Mouse (Mus musculus) lung, postnatal 0 days (tissue): ENCODE measurements around the gene Gdf11. TPM values are rescaled to one million over a fixed set of nuclear protein-coding genes. Genes with fewer than 3 reads are reported as not detected.
A peak's percentile ranks its signal among the peaks of the same experiment; 100 is the strongest.

Experiments
- ATAC-seq: fragments of 200-750 bp; cut with Nextera tagmentation; 2 replicates; pipeline ENCODE4 v1.8.0; 2017; ENCODE audit warnings: moderate library complexity
- DNase-seq: peaks from one replicate; pipeline ENCODE4 v3.0.0-alpha.2; 2016; ENCODE audit warnings: low spot score
- H3K27ac ChIP-seq: fragments of 300-500 bp; sonication (generic); 2 replicates; pipeline ENCODE4 v1.5.1; 2014; ENCODE audit warnings: antibody characterized with exemption, mild to moderate bottlenecking, low read length, mixed read lengths
- H3K27me3 ChIP-seq: fragments of 300-500 bp; sonication (generic); replicated peaks from 2 replicates; pipeline ENCODE4 v1.6.1; 2014; ENCODE audit warnings: low read length, mixed read lengths; ENCODE audit not compliant: insufficient read depth
- H3K36me3 ChIP-seq: fragments of 300-500 bp; sonication (generic); 2 replicates; pipeline ENCODE4 v1.6.1; 2014; ENCODE audit warnings: low read length, mixed read lengths; ENCODE audit not compliant: insufficient read depth
- H3K4me1 ChIP-seq: fragments of 300-500 bp; sonication (generic); 2 replicates; pipeline ENCODE4 v1.6.1; 2014; ENCODE audit warnings: antibody characterized with exemption, low read depth, low read length, mixed read lengths; ENCODE audit not compliant: insufficient read depth
- H3K4me2 ChIP-seq: fragments of 300-500 bp; sonication (generic); replicated peaks from 2 replicates; pipeline ENCODE4 v1.6.1; 2014; ENCODE audit warnings: low read depth, mild to moderate bottlenecking, low read length, moderate library complexity, mixed read lengths
- H3K4me3 ChIP-seq: fragments of 300-500 bp; sonication (generic); 2 replicates; pipeline ENCODE4 v1.5.1; 2014; ENCODE audit warnings: low read depth, low read length
- H3K9ac ChIP-seq: fragments of 300-500 bp; sonication (generic); replicated peaks from 2 replicates; pipeline ENCODE4 v1.6.1; 2014; ENCODE audit warnings: low read depth, mild to moderate bottlenecking
- H3K9me3 ChIP-seq: fragments of 300-500 bp; sonication (generic); 2 replicates; pipeline ENCODE4 v1.6.1; 2016; ENCODE audit warnings: low read length, mixed read lengths
- CTCF ChIP-seq: IDR thresholded peaks from 2 replicates; pipeline ENCODE4 v1.5.1; 2016; ENCODE audit warnings: antibody characterized with exemption, mild to moderate bottlenecking
- EP300 ChIP-seq: IDR thresholded peaks from 2 replicates; pipeline ENCODE4 v1.6.1; 2016; ENCODE audit warnings: antibody characterized with exemption, mild to moderate bottlenecking, control low read depth
- WGBS: fragments of 180-500 bp; shearing (Covaris S2); extraction: QIAGEN DNeasy Blood & Tissue Kit; methylation state at CpG from one replicate; pipeline ENCODE4 v1.1.7; 2014; 5-methylcytosine and 5-hydroxymethylcytosine counted together
- polyA plus RNA-seq: library from polyadenylated mRNA; unstranded; fragments of >200 nt; fragmentation: Nextera tagmentation; extraction: Ambion mirVana; gene quantifications from 2 replicates; pipeline ENCODE4 v1.2.1, GENCODE M21; 2015

Gene Gdf11
- polyA plus RNA-seq, 1 experiment from 2014 or later: 1.6 TPM

DNA sequence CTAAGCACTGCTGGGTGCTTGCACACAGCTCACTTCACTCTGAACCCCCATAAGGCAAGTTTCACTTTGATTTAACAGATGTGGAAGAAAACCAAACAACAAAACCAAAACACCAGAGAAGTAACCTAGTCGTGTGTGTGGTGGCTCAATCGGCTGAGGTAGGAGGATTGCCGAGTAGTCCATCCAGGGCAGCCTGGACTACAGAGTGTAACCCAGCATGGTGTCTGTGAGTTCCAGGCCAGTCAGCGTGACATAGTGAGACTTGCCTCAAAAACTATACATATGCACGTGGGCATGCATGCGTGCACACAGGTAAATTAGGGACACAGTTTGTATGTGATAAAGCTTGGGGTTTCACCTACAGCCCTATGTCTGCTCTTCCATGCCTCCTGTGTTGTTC lies 25.9 kb upstream of the Gdf11 start:
- no peaks in the 10 kb centered on the region for H3K9me3 ChIP-seq
- H3K4me2 ChIP-seq: no peak overlapping the region
- no peaks in the 10 kb centered on the region for H3K27me3 ChIP-seq
- H3K4me3 ChIP-seq: no peak overlapping the region
- 0 out of 2 replicates have a peak, but pooled peaks cover 5% of the 10 kb centered on the region for H3K4me1 ChIP-seq
- H3K27ac ChIP-seq: no peak overlapping the region
- WGBS: 89% methylated on average over 6 of the region's 6 CpGs
- DNase-seq (no peak), ATAC-seq (no peak)
- H3K36me3 ChIP-seq: peaks cover 19% of the 10 kb centered on the region
- TF ChIP-seq EP300: no peak
- TF ChIP-seq CTCF: no peak
- no peak overlapping the region for H3K9ac ChIP-seq

DNA sequence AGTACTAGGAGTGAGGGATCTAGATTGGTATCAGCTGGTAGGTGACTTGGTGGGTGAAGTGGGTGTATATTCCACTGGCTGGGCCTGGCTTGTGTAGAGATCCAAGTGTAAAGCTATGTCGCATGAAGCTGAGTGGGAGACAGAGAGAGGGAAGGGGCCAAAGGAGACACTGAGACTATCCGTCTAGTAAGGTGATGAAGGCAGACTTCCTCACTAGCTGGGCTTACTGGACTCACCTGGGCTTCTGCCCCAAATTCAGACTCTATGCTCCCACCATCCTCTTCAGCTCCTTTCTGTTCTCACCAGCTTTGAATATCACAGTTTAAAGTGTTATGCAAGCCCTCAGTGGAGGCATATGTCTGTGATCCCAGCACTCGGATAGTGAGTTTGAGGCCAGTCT lies 25.1 kb upstream of the Gdf11 start:
- H3K4me1 ChIP-seq: no peaks in the 10 kb centered on the region
- DNase-seq (no peak), ATAC-seq (no peak)
- H3K9ac ChIP-seq: no peak overlapping the region
- H3K27ac ChIP-seq: no peak overlapping the region
- no peak for TF ChIP-seq EP300
- TF ChIP-seq CTCF: no peak
- peaks cover 19% of the 10 kb centered on the region for H3K36me3 ChIP-seq
- no peaks in the 10 kb centered on the region for H3K9me3 ChIP-seq
- WGBS: 92% methylated on average over 3 of the region's 3 CpGs
- no peaks in the 10 kb centered on the region for H3K27me3 ChIP-seq
- no peak overlapping the region for H3K4me2 ChIP-seq
- H3K4me3 ChIP-seq: no peak overlapping the region

DNA sequence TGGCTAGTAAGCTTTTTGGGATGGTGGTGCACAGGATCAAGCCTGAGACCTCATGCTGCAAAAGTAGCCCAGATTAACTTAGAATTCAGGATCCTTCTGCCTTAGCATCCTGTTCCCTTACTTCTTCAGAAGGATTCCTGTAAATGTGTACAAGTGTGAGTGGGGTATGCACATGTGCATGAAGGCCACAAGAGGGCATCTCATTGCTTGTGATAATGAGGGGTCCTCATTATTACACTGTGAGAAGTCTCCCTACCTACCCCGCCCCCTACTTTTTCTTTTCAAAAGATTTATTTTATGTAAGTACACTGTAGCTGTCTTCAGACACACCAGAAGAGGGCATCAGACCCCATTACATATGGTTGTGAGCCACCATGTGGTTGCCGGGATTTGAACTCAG lies 24.0 kb upstream of the Gdf11 start:
- H3K9ac ChIP-seq: no peak overlapping the region

DNA sequence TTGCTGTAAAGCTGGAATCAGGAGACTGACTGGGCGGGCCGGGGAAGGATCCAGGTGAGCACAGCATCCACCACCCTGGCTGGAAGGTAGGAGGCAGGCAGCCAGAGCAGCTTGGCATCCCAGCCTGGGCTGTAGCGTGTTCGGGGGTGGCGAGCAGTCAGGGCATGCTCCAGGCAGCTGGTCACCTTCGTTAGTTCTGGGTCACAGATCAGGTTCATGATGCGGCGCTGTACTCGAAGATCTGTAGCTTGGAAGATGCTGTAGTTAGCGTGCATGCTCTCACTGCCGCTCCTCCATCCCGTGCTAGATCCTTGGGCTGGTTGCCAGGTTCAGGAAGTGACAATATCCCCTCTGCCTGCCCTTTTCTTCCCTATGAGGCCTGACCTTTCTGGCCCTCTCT lies 22.2 kb upstream of the Gdf11 start:
- Histone ChIP-seq H3K9ac (no peak overlapping the region), H3K36me3 (peaks cover 16% of the 10 kb centered on the region), H3K4me1 (peaks cover 6% of the 10 kb centered on the region; the same call in 1 of the 2 replicates), H3K9me3 (no peaks in the 10 kb centered on the region), H3K4me3 (no peak overlapping the region), H3K27ac (no peak overlapping the region), H3K4me2 (no peak overlapping the region), H3K27me3 (no peaks in the 10 kb centered on the region)
- 84% methylated on average over 12 of the region's 12 CpGs for WGBS
- DNase-seq: no peak
- TF ChIP-seq EP300 (no peak), CTCF (no peak)
- no peak for ATAC-seq

More for the DNA sequence above, 24.0 kb upstream of the Gdf11 start:
- Histone ChIP-seq H3K27me3 (no peaks in the 10 kb centered on the region), H3K9me3 (no peaks in the 10 kb centered on the region), H3K36me3 (peaks cover 19% of the 10 kb centered on the region), H3K4me3 (no peak overlapping the region), H3K27ac (no peak overlapping the region), H3K4me2 (no peak overlapping the region), H3K4me1 (no peaks in the 10 kb centered on the region)
- ATAC-seq (no peak), DNase-seq (no peak)
- 86% methylated on average over 2 of the region's 2 CpGs for WGBS
- TF ChIP-seq CTCF (peak; percentile 50), EP300 (no peak)

DNA sequence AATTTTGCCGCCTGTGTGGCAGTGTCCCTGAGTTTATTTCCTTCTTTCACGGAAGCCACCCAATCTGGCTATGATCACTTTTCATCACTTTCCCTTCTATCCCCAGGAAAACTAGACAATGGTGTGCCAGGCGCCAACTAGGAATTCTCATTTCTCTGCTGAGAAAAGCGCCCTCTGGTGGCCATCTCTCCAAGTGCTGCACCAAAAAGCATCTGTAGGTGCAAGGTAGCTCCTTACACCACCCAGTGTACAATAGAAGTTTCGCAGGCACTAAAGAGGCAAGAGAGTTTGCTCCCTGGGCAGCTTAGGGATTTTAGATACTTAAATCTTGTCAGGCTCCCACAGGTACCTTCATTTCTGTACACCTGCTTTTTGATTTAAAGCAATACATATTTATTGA lies 21.7 kb upstream of the Gdf11 start:
- peak; percentile 98 for TF ChIP-seq CTCF
- TF ChIP-seq EP300: no peak; the same call in 1 of the 2 replicates
- WGBS: 7% methylated on average over 5 of the region's 5 CpGs
- Histone ChIP-seq H3K27ac (no peak overlapping the region), H3K4me2 (no peak overlapping the region), H3K27me3 (no peaks in the 10 kb centered on the region), H3K36me3 (peaks cover 16% of the 10 kb centered on the region), H3K4me3 (no peak overlapping the region), H3K4me1 (peaks cover 6% of the 10 kb centered on the region; the same call in 1 of the 2 replicates), H3K9ac (no peak overlapping the region), H3K9me3 (no peaks in the 10 kb centered on the region)
- DNase-seq (peak; percentile 91), ATAC-seq (peak; percentile 10; the same call in 1 of the 2 replicates)

DNA sequence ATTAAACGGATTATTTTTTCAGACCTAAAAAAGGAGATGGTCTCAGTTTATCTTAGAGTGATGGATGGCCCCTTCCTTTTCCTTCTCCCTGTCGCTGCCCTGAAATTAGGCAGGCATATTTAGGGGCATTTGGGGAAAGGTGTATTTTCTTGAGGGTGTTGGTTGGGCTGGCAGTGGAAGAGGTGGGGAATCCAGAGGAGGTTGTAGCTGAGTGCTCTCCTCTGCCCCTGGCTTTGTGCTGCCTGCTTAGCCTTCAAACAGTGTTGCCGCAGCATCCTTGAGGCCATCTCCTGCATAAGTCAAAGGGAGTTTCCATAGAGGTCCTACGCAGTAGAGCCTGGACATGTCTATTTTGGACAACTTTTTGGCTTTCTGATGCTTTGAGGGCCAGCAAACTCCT lies 21.3 kb upstream of the Gdf11 start:
- H3K27me3 ChIP-seq: no peaks in the 10 kb centered on the region
- no peak overlapping the region for H3K9ac ChIP-seq
- H3K36me3 ChIP-seq: peaks cover 13% of the 10 kb centered on the region
- DNase-seq (no peak), ATAC-seq (no peak)
- no peak overlapping the region for H3K4me3 ChIP-seq
- WGBS: 68% methylated on average over 4 of the region's 4 CpGs
- H3K9me3 ChIP-seq: no peaks in the 10 kb centered on the region
- TF ChIP-seq EP300 (no peak), CTCF (no peak)
- H3K4me1 ChIP-seq: peaks cover 6% of the 10 kb centered on the region; the same call in 1 of the 2 replicates
- H3K27ac ChIP-seq: no peak overlapping the region
- H3K4me2 ChIP-seq: no peak overlapping the region

DNA sequence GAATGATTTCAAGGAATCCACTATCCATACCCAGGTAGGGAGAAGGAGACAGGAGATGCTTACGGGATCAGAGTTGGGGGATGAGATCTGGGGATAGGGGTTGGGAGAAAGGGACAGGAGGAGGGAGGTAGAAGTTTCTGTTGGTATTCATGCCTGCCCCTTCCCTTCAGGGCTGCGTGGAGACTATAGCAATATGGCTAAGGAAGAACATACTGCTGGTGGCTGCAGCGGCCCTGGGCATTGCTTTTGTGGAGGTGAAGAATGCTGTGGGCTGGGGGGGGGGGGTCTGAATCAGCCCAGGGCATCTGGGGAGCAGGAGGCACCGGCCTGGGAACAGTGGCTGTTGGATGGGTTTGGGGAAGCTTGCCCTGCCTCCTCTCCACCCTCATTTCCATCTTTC lies 20.8 kb upstream of the Gdf11 start:
- Histone ChIP-seq H3K27me3 (no peaks in the 10 kb centered on the region), H3K36me3 (peaks cover 9% of the 10 kb centered on the region), H3K4me2 (no peak overlapping the region), H3K27ac (no peak overlapping the region), H3K9me3 (no peaks in the 10 kb centered on the region), H3K9ac (no peak overlapping the region), H3K4me3 (no peak overlapping the region), H3K4me1 (peaks cover 6% of the 10 kb centered on the region; the same call in 1 of the 2 replicates)
- TF ChIP-seq EP300 (no peak), CTCF (no peak)
- ATAC-seq: no peak
- no peak for DNase-seq
- WGBS: 81% methylated on average over 4 of the region's 4 CpGs
